Mouse (Mus musculus) telencephalon, adult 2 months (tissue): ENCODE data around the gene Olfr545.
"Not testable (repeated sequence)": the region's sequence is repeated elsewhere in the genome, so short reads cannot be mapped to it uniquely, and the experiment has no call there.

ENCODE experiments used
- DNase-seq: peaks from one replicate; pipeline ENCODE4 v3.0.0-alpha.2; 2011; ENCODE audit warnings: low read depth, low spot score

Gene Olfr545

GRCm38 (mm10) chr7:102499473-102499872 is at the start of gene Olfr545:
Gene Olfr545 (minus strand): TSS chr7:102499573.
- no peak for DNase-seq

GRCm38 (mm10) chr7:102541251-102541650 is 41.9 kb upstream of the Olfr545 start:
- DNase-seq = no peak

GRCm38 (mm10) chr7:102540596-102540995 is 41.2 kb upstream of the Olfr545 start, which contains the start of gene Olfr548-ps1:
Gene Olfr548-ps1 (plus strand): TSS chr7:102540896.
- DNase-seq = no peak

- DNase-seq = no peak
Measured at GRCm38 (mm10) chr7:102534449-102534848, 35.1 kb upstream of the Olfr545 start, which contains the start of gene Olfr547. Gene Olfr547 (plus strand): TSS chr7:102534749.

- no peak for DNase-seq
Measured at GRCm38 (mm10) chr7:102529052-102529451, 29.7 kb upstream of the Olfr545 start.

- DNase-seq = no peak
Measured at GRCm38 (mm10) chr7:102517051-102517335, 17.6 kb upstream of the Olfr545 start.

GRCm38 (mm10) chr7:102516261-102517050 is 17.1 kb upstream of the Olfr545 start:
- no peak for DNase-seq

- no peak for DNase-seq
Measured at GRCm38 (mm10) chr7:102514144-102514543, 14.8 kb upstream of the Olfr545 start.

GRCm38 (mm10) chr7:102512814-102513435 is 13.6 kb upstream of the Olfr545 start:
- peak; percentile 24 for DNase-seq

GRCm38 (mm10) chr7:102511927-102512326 is 12.6 kb upstream of the Olfr545 start:
- no peak for DNase-seq

GRCm38 (mm10) chr7:102509726-102510125 is 10.4 kb upstream of the Olfr545 start:
- DNase-seq = no peak

GRCm38 (mm10) chr7:102508666-102509065 is 9.3 kb upstream of the Olfr545 start:
- no peak for DNase-seq

GRCm38 (mm10) chr7:102508066-102508465 is 8.7 kb upstream of the Olfr545 start:
- no peak for DNase-seq

- peak; percentile 9 for DNase-seq
Measured at GRCm38 (mm10) chr7:102506848-102507247, 7.5 kb upstream of the Olfr545 start.

- no peak for DNase-seq
Measured at GRCm38 (mm10) chr7:102501986-102502385, 2.6 kb upstream of the Olfr545 start.

GRCm38 (mm10) chr7:102494416-102494815 is 5.0 kb downstream of the Olfr545 start:
- not testable (repeated sequence) for DNase-seq

- no peak for DNase-seq
Measured at GRCm38 (mm10) chr7:102488161-102488560, 11.2 kb downstream of the Olfr545 start, which contains the start of gene Olfr544. Gene Olfr544 (minus strand): TSS chr7:102488313.

- no peak for DNase-seq
Measured at GRCm38 (mm10) chr7:102486105-102486504, 13.3 kb downstream of the Olfr545 start.

GRCm38 (mm10) chr7:102484766-102485165 is 14.6 kb downstream of the Olfr545 start:
- DNase-seq = not testable (repeated sequence)

- DNase-seq = no peak
Measured at GRCm38 (mm10) chr7:102483665-102484064, 15.7 kb downstream of the Olfr545 start.

GRCm38 (mm10) chr7:102481579-102481978 is 17.8 kb downstream of the Olfr545 start, which contains the start of gene Olfr543:
Gene Olfr543 (minus strand): TSS chr7:102481679.
- DNase-seq = no peak

GRCm38 (mm10) chr7:102480821-102481220 is 18.6 kb downstream of the Olfr545 start:
- DNase-seq = no peak
